Mouse (Mus musculus) ES-E14 (cell line): ENCODE measurements around the gene Casq1. TPM values are rescaled to one million over a fixed set of nuclear protein-coding genes. Genes with fewer than 3 reads are reported as not detected.
A peak's percentile ranks its signal among the peaks of the same experiment; 100 is the strongest.

Source experiments
- DNase-seq: peaks from one replicate; pipeline ENCODE4 v3.0.0-alpha.2; 2013; ENCODE audit warnings: low read depth, low spot score
- H3K27ac ChIP-seq: 2 replicates; pipeline ENCODE4 v1.5.1; 2012; ENCODE audit warnings: low read depth, mild to moderate bottlenecking, low read length, moderate library complexity, mixed read lengths; ENCODE audit not compliant: poor library complexity, insufficient read depth, severe bottlenecking
- H3K36me3 ChIP-seq: 2 replicates; pipeline ENCODE4 v1.6.1; 2012; ENCODE audit warnings: mild to moderate bottlenecking, low read length, moderate library complexity, mixed read lengths; ENCODE audit not compliant: control insufficient read depth, poor library complexity, insufficient read depth, severe bottlenecking
- H3K4me1 ChIP-seq, 2 experiments: fragments of 150-350 bp in 1 of 2; sonication (generic) in 1 of 2; 2 replicates each; pipeline ENCODE4 v1.6.1; 2012; ENCODE audit warnings: low read length in 2 of 2, mild to moderate bottlenecking in 1 of 2, mixed read lengths in 1 of 2; ENCODE audit not compliant: control insufficient read depth in 2 of 2, insufficient read depth in 2 of 2, poor library complexity in 1 of 2
- H3K4me3 ChIP-seq, 2 experiments: fragments of 150-350 bp in 1 of 2; sonication (generic) in 1 of 2; 2 replicates each; pipeline ENCODE4 v1.5.1; 2012; ENCODE audit warnings: low read length in 2 of 2, low read depth in 1 of 2, mild to moderate bottlenecking in 1 of 2, mixed read lengths in 1 of 2; ENCODE audit not compliant: insufficient read depth in 1 of 2, poor library complexity in 1 of 2, severe bottlenecking in 1 of 2
- H3K9ac ChIP-seq: 2 replicates; pipeline ENCODE4 v1.6.1; 2012; ENCODE audit warnings: low read depth, mild to moderate bottlenecking, low read length, mixed read lengths; ENCODE audit not compliant: poor library complexity, insufficient read depth, severe bottlenecking
- H3K9me3 ChIP-seq: fragments of 150-350 bp; sonication (generic); 2 replicates; pipeline ENCODE4 v1.6.1; 2012; ENCODE audit warnings: low read depth, mild to moderate bottlenecking, low read length; ENCODE audit not compliant: control insufficient read depth, insufficient read depth
- CHD2 ChIP-seq: IDR thresholded peaks from 2 replicates; pipeline ENCODE4 v1.6.1; 2014; ENCODE audit warnings: mild to moderate bottlenecking, low read depth, low read length, inconsistent platforms
- HCFC1 ChIP-seq: IDR thresholded peaks from 2 replicates; pipeline ENCODE4 v1.6.1; 2012; ENCODE audit warnings: low read length, inconsistent platforms, borderline replicate concordance; ENCODE audit not compliant: insufficient read depth
- MAFK ChIP-seq: IDR thresholded peaks from 2 replicates; pipeline ENCODE4 v1.6.1; 2014; ENCODE audit warnings: mild to moderate bottlenecking, low read depth, low read length, inconsistent platforms; ENCODE audit not compliant: insufficient read depth
- ZC3H11A ChIP-seq: IDR thresholded peaks from 2 replicates; pipeline ENCODE4 v1.6.1; 2012; ENCODE audit warnings: low read depth, mild to moderate bottlenecking, inconsistent platforms, low read length, borderline replicate concordance
- ZNF384 ChIP-seq: IDR thresholded peaks from 2 replicates; pipeline ENCODE4 v1.6.1; 2012; ENCODE audit warnings: low read depth, low read length, inconsistent platforms
- in situ Hi-C, 2 experiments: fragments of 600-800 bp; cut with MboI; formaldehyde crosslinking; loops; one replicate each; pipeline ENCODE4 v1.15.1; 2025; ENCODE audit warnings: low sequenced_read_pairs in 2 of 2, inconsistent platforms in 1 of 2; ENCODE audit not compliant: unreplicated experiment in 2 of 2
- total RNA-seq: library from RNA; depleted of rRNA; stranded (reverse); fragments of 300-350 nt; gene quantifications from 2 replicates; pipeline ENCODE4 v1.2.3, GENCODE M21; 2012

Casq1 gene
- total RNA-seq, 1 experiment: 2.4 TPM

DNA sequence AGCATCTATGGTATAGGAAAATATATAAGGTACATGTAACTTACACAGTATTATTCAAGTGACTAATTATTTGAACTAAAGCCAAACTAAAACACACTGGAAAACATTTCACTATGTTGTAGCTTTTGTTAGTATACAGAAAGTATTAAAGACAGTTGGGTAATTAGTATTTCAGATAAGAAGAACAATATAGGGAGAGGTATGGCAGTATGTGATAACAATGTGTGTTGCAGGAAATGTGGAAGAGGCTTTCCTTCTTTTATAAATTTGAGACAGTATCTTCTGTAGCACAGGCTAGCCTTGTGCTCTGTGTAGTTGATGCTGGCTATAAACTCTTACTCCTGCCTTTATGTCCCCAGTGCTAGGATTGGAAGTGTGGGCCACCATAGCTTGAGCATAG, 35.8 kb downstream of the Casq1 start:
- H3K9ac ChIP-seq: no peak overlapping the region
- in situ Hi-C loops: no loop called here
- no peaks in the 10 kb centered on the region; the same call in 1 of the 2 replicates for H3K9me3 ChIP-seq
- peaks cover 18% of the 10 kb centered on the region for H3K36me3 ChIP-seq
- TF ChIP-seq ZC3H11A: no peak
- no peak for TF ChIP-seq CHD2
- TF ChIP-seq MAFK: no peak
- no peak for TF ChIP-seq HCFC1
- no peak for TF ChIP-seq ZNF384
- H3K4me1 ChIP-seq: no peaks in the 10 kb centered on the region
- H3K27ac ChIP-seq: no peak overlapping the region
- no peak for DNase-seq
- no peak overlapping the region for H3K4me3 ChIP-seq

DNA sequence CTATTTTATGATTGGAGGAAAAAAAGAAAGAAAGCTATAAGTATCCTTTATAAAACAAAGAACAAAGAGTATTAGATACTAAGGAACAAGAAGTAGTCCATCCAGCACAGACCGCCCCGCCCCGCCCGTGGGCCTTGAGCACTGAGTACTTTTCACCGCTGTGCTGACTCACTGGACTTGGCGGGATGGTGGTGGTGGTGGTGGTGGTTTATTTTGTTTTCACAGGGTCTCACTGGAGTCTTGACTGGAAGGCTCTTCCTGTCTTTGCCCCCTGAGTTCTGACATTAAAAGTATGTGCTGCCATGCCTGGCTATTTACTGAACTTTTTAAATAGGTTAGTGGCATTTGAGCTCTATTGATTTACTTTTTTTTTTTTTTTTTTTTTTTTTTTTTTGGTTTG, 36.6 kb downstream of the Casq1 start:
- H3K36me3 ChIP-seq: peaks cover 14% of the 10 kb centered on the region
- TF ChIP-seq ZNF384 (peak; percentile 45; the same call in 1 of the 2 replicates), HCFC1 (no peak)
- H3K27ac ChIP-seq: no peak overlapping the region
- no peak overlapping the region for H3K4me3 ChIP-seq
- no peaks in the 10 kb centered on the region; the same call in 1 of the 2 replicates for H3K9me3 ChIP-seq
- no peak for DNase-seq
- no peak overlapping the region for H3K9ac ChIP-seq
- no peaks in the 10 kb centered on the region for H3K4me1 ChIP-seq
- in situ Hi-C loops: no loop called here

DNA sequence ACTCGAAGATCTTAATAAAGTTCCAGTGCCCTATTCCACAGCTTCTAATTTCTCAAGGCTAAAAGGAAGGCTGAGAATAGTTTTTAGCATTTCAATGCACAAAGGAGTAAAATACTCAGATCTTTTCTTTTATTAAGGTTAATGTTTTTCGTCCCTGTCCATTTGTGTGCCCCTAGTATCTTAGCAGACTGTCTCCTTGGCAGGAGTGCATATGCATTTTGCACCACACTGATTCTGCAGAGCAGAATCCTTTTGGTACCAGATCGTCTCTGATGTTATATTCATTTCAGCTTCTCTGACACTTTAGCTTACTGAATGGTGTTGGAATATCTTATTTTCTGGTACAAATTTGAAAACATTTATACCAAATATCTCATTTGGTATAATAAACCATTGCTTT, 37.9 kb downstream of the Casq1 start:
- H3K9ac ChIP-seq: no peak overlapping the region
- no peak overlapping the region for H3K27ac ChIP-seq
- DNase-seq: no peak
- peaks cover 10% of the 10 kb centered on the region for H3K36me3 ChIP-seq
- no peaks in the 10 kb centered on the region for H3K4me1 ChIP-seq
- no peaks in the 10 kb centered on the region; the same call in 1 of the 2 replicates for H3K9me3 ChIP-seq
- in situ Hi-C loops: no loop called here
- H3K4me3 ChIP-seq: no peak overlapping the region
- TF ChIP-seq ZNF384 (no peak), HCFC1 (no peak), ZC3H11A (no peak), CHD2 (no peak), MAFK (no peak)

DNA sequence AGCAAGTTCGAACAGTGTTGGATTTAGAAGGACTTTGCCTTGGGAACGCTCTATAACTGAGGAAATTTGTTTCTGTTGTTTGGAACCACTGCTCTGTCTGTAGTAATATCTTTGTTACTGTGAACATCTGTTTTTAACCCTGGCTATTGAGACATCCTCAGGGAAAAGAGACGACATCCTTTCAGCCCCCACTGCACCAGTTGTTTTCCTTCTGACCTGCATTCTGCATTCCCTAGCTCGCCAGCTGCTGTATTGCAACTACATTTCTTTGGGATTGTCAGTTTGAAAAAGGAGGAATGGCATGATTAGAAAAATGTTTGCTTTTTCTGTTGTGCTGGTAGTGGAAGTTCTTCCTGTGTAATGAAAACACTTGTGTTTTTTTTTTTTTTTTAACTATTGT, 38.8 kb downstream of the Casq1 start:
- Histone ChIP-seq H3K4me1 (no peaks in the 10 kb centered on the region), H3K4me3 (no peak overlapping the region), H3K27ac (no peak overlapping the region), H3K9ac (no peak overlapping the region), H3K9me3 (no peaks in the 10 kb centered on the region; the same call in 1 of the 2 replicates), H3K36me3 (peaks cover 7% of the 10 kb centered on the region)
- no peak for DNase-seq
- no peak for TF ChIP-seq CHD2
- no peak for TF ChIP-seq ZNF384
- no peak for TF ChIP-seq HCFC1
- TF ChIP-seq ZC3H11A: no peak
- no peak for TF ChIP-seq MAFK
- in situ Hi-C loops: no loop called here

DNA sequence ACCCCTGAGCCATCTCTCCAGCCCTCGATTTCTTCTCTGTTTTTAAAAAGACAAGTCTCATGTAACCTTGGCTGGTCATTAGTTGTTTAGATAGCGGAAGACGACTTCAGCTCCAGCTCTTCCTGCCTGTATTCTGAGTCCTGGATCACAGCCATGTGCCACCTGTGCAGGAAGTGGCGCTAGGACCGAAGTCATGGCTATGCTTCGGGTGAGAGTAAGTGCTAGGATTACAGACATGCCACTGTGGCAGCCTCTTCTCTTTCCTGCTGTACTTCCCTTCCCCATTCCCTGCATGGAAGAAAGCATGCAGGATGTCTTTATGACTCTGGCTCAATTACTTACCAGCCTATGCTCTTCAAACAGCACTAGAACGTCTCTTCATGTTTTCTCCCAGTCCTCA, 40.6 kb downstream of the Casq1 start:
- H3K27ac ChIP-seq: no peak overlapping the region
- no peak overlapping the region for H3K9ac ChIP-seq
- in situ Hi-C loops: no loop called here
- H3K4me1 ChIP-seq: no peaks in the 10 kb centered on the region
- peaks cover 10% of the 10 kb centered on the region for H3K36me3 ChIP-seq
- no peaks in the 10 kb centered on the region for H3K9me3 ChIP-seq
- no peak overlapping the region for H3K4me3 ChIP-seq
- TF ChIP-seq HCFC1 (no peak), ZC3H11A (no peak), ZNF384 (no peak), MAFK (no peak), CHD2 (no peak)
- DNase-seq: no peak
